Mouse (Mus musculus) bone marrow macrophage, adult 2 months (primary cell): ENCODE data around the gene Cnn1. TPM values are rescaled to one million over a fixed set of nuclear protein-coding genes. Genes with fewer than 3 reads are reported as not detected.

Experiments used
- H3K27ac ChIP-seq: 2 replicates; pipeline ENCODE4 v1.5.1; 2012; ENCODE audit warnings: low read depth, low read length; ENCODE audit not compliant: insufficient read depth
- H3K4me1 ChIP-seq: 2 replicates; pipeline ENCODE4 v1.6.1; 2012; ENCODE audit warnings: low read length; ENCODE audit not compliant: control insufficient read depth, insufficient read depth
- H3K4me3 ChIP-seq: 2 replicates; pipeline ENCODE4 v1.5.1; 2012; ENCODE audit warnings: mild to moderate bottlenecking, low read length, moderate library complexity; ENCODE audit not compliant: insufficient read depth
- CTCF ChIP-seq: IDR thresholded peaks from 2 replicates; pipeline ENCODE4 v1.5.1; 2012; ENCODE audit warnings: low read depth, mild to moderate bottlenecking, low read length, moderate library complexity
- POLR2A ChIP-seq: IDR thresholded peaks from 2 replicates; pipeline ENCODE4 v1.6.1; 2012; ENCODE audit warnings: mild to moderate bottlenecking, low read depth, low read length, borderline replicate concordance
- polyA plus RNA-seq: library from polyadenylated mRNA; stranded (reverse); fragments of >200 nt; gene quantifications from 2 replicates; pipeline ENCODE4 v1.2.4, GENCODE M21; 2012; ENCODE audit not compliant: missing spikeins, insufficient read depth, insufficient read length

Gene Cnn1
- polyA plus RNA-seq, 1 experiment = 1.6 TPM

DNA sequence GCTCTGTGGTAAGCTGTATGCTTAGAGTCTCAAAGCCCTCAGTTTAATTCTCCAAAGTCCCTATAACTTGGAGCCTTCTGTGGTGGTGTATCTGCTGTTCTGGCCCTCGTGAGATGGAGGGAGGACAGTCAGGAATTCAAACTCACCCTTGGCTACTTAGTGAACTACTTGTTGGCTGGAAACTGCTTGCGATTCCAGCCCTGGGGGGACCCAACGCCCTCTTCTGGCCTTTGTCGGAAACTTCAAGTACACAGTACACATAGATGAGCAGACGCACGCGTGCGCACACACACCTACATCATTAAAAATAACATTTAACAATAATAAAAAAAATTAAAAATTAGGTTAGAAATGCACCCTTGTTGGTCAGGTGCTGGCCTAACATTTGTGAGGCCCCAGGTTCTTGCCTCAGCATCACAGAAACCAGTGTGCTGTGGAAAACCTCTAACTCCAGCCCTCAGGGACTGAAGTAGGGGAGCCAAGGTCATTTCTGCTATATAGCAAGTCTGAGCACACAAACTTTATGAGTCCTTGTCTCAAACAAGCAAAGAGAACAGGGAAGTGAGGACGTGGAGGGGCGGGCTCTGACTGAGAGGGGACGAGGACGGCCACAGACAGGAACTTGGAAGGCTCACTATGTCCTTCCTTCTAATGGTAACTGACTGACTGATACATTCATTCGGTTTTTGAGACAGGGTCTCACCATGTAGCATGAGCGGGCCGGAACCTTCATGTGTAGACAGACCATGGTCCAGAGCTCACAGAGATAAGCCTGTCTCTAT is 26.4 kb downstream of the Cnn1 start:
- TF ChIP-seq CTCF = 0 out of 2 replicates have a peak, but pooled peaks have one; percentile 9
- TF ChIP-seq POLR2A = no peak
- peaks cover 28% of the 10 kb centered on the region for H3K4me1 ChIP-seq
- no peak overlapping the region for H3K4me3 ChIP-seq
- peak overlapping the region; percentile 62 for H3K27ac ChIP-seq

DNA sequence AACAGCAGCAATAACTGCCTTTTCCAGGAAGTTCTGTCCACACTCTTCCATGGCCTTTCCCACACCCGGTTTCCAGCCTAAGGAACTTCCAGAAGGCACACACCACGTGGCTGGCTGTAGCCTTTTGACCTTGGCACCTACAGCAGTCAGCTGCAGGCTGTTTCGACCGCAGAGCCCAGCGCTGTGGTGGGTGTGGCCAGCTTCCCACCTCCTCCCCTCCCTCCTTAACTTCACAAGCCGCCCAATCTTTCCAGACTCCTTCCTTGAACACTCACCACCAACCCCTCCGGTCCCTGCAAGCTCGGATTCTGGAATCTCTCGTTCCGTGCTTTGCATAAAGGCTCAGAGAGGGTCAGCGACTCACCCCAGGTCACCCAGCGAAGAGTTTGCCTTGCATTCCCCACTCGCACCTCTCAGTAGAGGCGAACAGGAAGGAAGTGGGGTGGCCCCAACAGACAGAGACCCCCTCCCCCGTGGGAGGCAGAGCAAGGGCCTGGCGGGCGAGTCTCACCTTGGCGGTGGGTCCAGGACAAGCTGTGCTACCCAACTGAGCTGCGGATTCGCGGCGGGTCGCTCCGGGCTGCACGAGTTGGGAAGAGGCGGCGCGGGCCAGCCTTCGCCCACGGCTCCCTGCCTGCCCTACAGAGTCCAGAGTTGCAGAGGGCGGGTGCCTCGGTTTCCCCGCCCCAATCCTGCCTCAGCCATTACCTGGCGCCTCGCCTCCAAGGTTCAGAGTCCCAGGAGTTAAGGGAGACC is 32.4 kb downstream of the Cnn1 start:
- H3K27ac ChIP-seq = no peak overlapping the region

DNA sequence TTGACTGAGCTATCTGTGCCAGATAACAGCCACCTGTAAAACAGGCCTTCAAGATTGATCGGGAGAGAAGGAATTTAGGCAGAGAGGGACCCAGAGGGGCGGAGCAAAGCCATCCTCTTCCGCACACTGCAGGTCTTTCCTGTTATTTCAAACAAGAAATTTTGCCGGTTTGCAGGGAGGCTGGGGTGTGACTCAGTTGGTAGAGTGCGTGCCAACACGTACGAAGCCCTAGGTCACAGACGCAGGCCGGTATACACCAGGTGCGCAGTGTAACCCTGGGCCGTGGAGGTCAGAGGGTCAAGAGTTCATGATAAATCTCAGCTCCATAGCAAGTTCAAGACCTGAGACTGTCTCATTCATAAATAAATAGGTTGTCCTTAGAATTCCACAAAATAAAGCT is 33.2 kb downstream of the Cnn1 start:
- Histone ChIP-seq H3K4me3 (no peak overlapping the region), H3K27ac (no peak overlapping the region)
- TF ChIP-seq CTCF = no peak
- no peak for TF ChIP-seq POLR2A

More for the DNA sequence above, 32.4 kb downstream of the Cnn1 start:
- no peak overlapping the region for H3K4me3 ChIP-seq
- TF ChIP-seq POLR2A = no peak
- TF ChIP-seq CTCF = no peak
- H3K4me1 ChIP-seq = peaks cover 7% of the 10 kb centered on the region

DNA sequence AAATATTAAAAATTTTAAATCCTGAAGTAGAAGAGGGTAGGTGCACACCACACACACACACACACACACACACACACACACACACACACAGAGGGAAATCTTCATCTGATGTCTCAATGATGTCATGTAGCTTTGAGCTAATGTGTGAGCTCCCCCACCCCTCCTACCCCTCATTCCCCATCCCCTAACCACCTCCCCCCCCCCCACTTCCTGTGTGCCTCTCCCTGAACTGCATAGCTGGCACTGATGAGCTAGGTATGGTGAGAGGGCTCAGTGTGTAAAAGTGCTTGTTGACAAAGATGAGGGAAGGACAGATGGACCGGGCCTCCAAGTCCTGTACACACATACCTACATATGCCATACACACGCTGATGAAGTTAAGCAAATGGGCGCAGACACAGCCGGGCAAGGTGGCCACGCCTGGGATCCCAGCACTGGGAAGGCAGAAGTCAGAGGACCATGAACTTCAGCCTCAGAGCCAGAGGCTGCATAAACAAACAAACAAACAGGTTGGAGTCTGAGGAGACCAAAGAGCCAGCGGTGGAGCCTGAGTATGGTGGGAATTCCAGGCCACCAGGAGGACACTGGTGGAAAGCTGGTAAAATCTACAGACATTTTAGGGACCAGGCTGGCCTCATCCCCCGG is 35.4 kb downstream of the Cnn1 start:
- H3K4me3 ChIP-seq = no peak overlapping the region
- H3K27ac ChIP-seq = no peak overlapping the region
- TF ChIP-seq CTCF = no peak
- no peak for TF ChIP-seq POLR2A
- peaks cover 7% of the 10 kb centered on the region for H3K4me1 ChIP-seq

More for the DNA sequence above, 33.2 kb downstream of the Cnn1 start:
- peaks cover 7% of the 10 kb centered on the region for H3K4me1 ChIP-seq

DNA sequence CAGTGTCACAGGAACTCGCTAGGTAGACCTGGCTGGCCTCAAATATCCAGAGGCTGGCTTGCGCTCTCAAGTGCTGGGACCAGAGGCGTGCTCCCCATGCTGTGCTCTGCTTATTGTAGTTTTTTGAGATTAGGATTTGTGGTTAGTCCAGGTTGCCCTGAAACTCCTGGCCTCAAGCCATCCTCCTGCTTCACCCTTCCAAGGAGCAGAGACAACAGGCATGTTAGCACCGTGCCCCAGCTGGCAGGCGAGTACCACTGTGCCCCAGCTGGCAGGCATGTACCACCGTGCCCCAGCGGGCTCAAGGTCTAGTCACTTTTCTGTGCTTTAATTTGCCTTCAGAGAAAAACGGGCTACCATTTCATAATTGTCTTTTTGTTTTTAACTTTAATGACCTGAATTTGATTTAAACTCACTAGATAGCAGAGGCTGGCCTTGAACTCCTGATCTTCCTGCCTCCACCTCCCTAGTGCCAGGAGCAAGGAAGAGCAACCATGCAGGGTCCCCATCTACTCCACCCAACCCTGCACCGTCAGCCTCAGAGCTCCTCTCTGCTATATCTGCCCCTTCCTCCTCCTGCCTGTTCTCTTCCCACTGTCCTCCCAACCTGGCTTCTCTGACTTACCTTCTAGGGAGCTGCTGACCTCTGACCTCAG is 36.1 kb downstream of the Cnn1 start:
- no peak overlapping the region for H3K27ac ChIP-seq
- H3K4me3 ChIP-seq = no peak overlapping the region
- peaks cover 7% of the 10 kb centered on the region for H3K4me1 ChIP-seq
- TF ChIP-seq POLR2A (no peak), CTCF (no peak)

DNA sequence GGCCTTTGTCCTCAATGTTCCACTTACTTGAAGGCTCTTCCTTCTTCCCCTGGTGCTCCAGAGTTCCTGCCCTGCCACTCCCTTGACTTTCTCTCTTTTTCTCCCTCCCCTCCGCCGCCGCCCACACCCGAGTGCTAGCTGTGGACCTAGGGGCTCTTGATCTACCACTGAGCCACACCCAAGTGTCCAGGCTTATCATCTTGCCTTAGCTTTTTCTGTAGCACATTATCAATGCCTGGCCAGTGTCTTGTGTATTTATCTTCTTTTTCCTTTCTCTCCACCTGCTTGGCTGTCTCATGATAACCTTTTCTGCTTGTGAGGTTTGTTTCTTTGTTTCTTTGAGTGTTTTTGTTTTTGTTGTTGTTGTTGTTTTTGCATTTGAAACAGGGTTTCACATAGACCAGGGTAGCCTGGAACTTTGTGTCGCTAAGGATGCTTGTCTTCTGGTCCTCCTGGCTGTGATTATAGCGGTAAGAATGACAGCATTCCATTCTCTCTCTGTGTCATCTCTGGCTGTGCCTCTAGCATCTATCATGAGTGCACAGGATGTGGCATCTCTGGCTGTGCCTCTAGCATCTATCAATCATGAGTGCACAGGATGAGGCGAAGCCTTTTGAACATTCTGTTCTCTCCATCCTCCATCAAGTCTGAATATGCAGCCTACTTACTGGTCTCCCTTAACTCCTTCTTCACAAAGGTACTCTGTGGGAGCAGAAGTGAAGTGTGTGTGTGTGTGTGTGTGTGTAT is 36.8 kb downstream of the Cnn1 start, which contains the start of gene Acp5:
Gene Acp5, minus strand, starts transcription at position 68 of the 747 bp plus-strand sequence.
- H3K27ac ChIP-seq = no peak within 1 kb of the TSS
- TF ChIP-seq CTCF = no peak
- TF ChIP-seq POLR2A = no peak
- H3K4me3 ChIP-seq = no peak within 1 kb of the TSS
- peaks cover 7% of the 10 kb centered on the region for H3K4me1 ChIP-seq

DNA sequence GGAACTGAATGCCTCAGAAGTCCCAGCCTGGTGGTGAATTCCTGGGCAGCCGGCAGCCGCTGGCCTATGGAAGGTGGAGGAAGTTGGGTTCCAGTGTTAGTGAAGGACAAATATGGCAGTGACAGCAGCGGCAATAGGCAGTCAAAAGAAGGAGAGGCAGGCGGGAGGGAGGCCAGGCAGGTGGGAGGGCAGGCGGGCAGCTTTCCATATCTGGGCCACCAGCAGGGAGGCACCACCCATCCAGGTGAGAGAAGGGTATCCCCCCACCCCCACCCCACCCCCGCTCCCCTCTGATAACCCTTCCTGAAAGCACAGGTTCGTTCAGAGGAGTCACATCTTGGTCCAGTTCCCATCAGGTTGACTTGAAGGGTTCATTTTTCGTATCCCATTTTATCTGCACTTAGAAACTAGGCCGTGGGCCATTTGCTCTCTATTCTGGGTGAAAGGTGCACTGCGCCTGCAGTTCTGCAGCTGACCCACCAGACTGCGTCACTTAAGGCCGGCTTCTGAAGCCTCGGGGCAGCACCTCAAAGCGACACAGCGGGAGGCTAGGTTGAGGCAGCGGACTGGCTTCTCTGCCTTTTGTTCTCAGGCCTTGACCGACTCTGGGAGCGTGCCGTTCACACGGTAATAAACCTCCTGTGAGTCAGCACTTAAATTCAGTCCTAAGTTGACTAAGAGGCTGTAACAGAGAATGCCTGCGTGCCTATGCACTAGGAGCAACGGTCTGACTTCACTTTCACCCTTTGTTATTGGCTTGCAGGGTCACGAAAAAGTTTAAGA is 37.9 kb downstream of the Cnn1 start:
- Histone ChIP-seq H3K27ac (no peak overlapping the region), H3K4me1 (no peaks in the 10 kb centered on the region), H3K4me3 (no peak overlapping the region)
- TF ChIP-seq POLR2A = no peak
- no peak for TF ChIP-seq CTCF

DNA sequence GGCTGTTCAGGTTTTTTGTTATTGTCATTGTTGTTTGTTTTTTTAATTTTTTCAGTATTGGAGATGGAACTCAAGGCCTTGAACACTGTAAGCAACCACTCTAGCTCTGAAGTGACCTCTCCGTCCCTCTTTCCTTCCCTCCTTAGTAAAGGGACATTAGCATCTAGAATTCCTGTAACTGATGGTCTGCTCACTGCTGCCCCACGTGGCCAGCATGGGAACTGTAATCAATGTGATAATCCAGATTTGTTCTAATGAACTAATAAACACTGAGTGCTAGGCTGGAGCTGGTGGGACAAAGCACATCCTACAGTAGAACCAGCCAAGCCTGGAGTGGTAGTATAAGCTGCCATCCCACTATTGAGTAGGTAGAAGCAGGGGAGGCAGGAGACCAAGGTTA is 39.5 kb downstream of the Cnn1 start:
- Histone ChIP-seq H3K4me1 (peaks cover 2% of the 10 kb centered on the region; the same call in 1 of the 2 replicates), H3K4me3 (no peak overlapping the region), H3K27ac (no peak overlapping the region)
- TF ChIP-seq CTCF = no peak
- no peak for TF ChIP-seq POLR2A

DNA sequence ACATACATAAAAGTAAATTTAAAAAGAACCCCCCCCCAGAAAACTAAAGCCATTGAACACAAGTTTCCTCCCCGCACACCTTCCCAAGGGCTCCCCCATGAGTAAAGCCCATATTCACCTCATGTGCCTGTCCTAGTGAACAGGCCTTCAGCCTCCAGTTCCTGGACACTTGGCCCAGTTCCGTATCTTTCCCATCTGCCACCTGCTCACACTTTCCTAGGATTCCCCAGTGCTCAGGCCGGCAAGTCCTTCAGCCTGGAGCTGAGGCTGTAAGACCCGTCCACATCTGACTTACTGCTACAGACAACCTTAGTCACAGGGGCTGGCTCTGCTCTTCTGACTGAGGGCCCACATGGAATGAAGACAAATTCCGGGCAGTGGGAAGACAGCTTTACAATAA is 40.7 kb downstream of the Cnn1 start:
- no peak for TF ChIP-seq CTCF
- TF ChIP-seq POLR2A = no peak
- Histone ChIP-seq H3K4me3 (no peak overlapping the region), H3K27ac (no peak overlapping the region), H3K4me1 (peaks cover 2% of the 10 kb centered on the region; the same call in 1 of the 2 replicates)
